Mouse (Mus musculus) lung, postnatal 14 days (tissue): ENCODE data around the gene Zscan4-ps3.
"Not testable (repeated sequence)": the region's sequence is repeated elsewhere in the genome, so short reads cannot be mapped to it uniquely, and the experiment has no call there.

Experiments used
- DNase-seq: peaks from one replicate; pipeline ENCODE4 v3.0.0; 2021

Zscan4-ps3 gene

GRCm38 (mm10) chr7:11609008-11609407 lies at the start of gene Zscan4-ps3:
Zscan4-ps3 (plus strand) TSS chr7:11609308.
- not testable (repeated sequence) for DNase-seq

GRCm38 (mm10) chr7:11617082-11617481 lies 8.0 kb downstream of the Zscan4-ps3 start:
- not testable (repeated sequence) for DNase-seq
